Mouse (Mus musculus) left cerebral cortex, postnatal 4 days (tissue): ENCODE results near the gene Pdzd11. TPM values are rescaled to one million over a fixed set of nuclear protein-coding genes. Genes with fewer than 3 reads are reported as not detected.

Source experiments
- DNase-seq: peaks from one replicate; pipeline ENCODE4 v3.0.0-alpha.2; 2022
- intact Hi-C: fragments of 180-260 bp; cut with DNase I; formaldehyde crosslinking; loops from one replicate; pipeline ENCODE4 v1.15.1; 2025
- total RNA-seq, 2 experiments: library from RNA; stranded (reverse); gene quantifications; 2 replicates each; pipeline ENCODE4 v1.2.3; 2021

Gene Pdzd11
- total RNA-seq: 10 to 100 TPM; 28.8 to 30.3 TPM

- DNase-seq: peak; percentile 90
- intact Hi-C loops: no loop called here
These were observed at the start of gene Pdzd11 for GRCm38 (mm10) chrX:100625802-100626793. Gene Pdzd11, minus strand, starts transcription at chrX:100626568.

GRCm38 (mm10) chrX:100664825-100665224 lies 38.5 kb upstream of the Pdzd11 start:
- DNase-seq: no peak
- intact Hi-C loops: no loop called here

- intact Hi-C loops: no loop called here
- DNase-seq: no peak
These were observed 26.5 kb upstream of the Pdzd11 start for GRCm38 (mm10) chrX:100652848-100653247.

GRCm38 (mm10) chrX:100638477-100638876 lies 12.1 kb upstream of the Pdzd11 start:
- intact Hi-C loops: no loop called here
- DNase-seq: no peak

GRCm38 (mm10) chrX:100629076-100629475 lies 2.7 kb upstream of the Pdzd11 start:
- intact Hi-C loops: no loop called here
- no peak for DNase-seq

GRCm38 (mm10) chrX:100625546-100625801 lies 894 bp downstream of the Pdzd11 start, which contains the start of gene Kif4:
Gene Kif4, plus strand, starts transcription at chrX:100625737.
- intact Hi-C loops: no loop called here
- DNase-seq: no peak

GRCm38 (mm10) chrX:100625146-100625545 lies 1.2 kb downstream of the Pdzd11 start:
- intact Hi-C loops: no loop called here
- no peak for DNase-seq

- DNase-seq: no peak
- intact Hi-C loops: no loop called here
These were observed 2.1 kb downstream of the Pdzd11 start for GRCm38 (mm10) chrX:100624242-100624641.

GRCm38 (mm10) chrX:100621366-100621765 lies 5.0 kb downstream of the Pdzd11 start:
- intact Hi-C loops: no loop called here
- DNase-seq: no peak

- intact Hi-C loops: no loop called here
- DNase-seq: no peak
These were observed 7.9 kb downstream of the Pdzd11 start for GRCm38 (mm10) chrX:100618488-100618887.

GRCm38 (mm10) chrX:100605314-100605713 lies 21.1 kb downstream of the Pdzd11 start, which contains the start of gene Arr3:
Gene Arr3, plus strand, starts transcription at chrX:100605497.
- intact Hi-C loops: no loop called here

GRCm38 (mm10) chrX:100599755-100600154 lies 26.6 kb downstream of the Pdzd11 start:
- no peak for DNase-seq
- intact Hi-C loops: no loop called here

More at GRCm38 (mm10) chrX:100605314-100605713, 21.1 kb downstream of the Pdzd11 start, which contains the start of gene Arr3:
- DNase-seq: no peak

GRCm38 (mm10) chrX:100597439-100597838 lies 28.9 kb downstream of the Pdzd11 start:
- DNase-seq: peak; percentile 31
- intact Hi-C loops: no loop called here

GRCm38 (mm10) chrX:100594791-100595190 lies 31.6 kb downstream of the Pdzd11 start, which contains the start of gene P2ry4:
Gene P2ry4, minus strand, starts transcription at chrX:100594869.
- DNase-seq: no peak
- intact Hi-C loops: no loop called here

Other genes with a start within 250 kb of the Pdzd11 start
- gene Otud6a, start 197.6 kb downstream of the Pdzd11 start, total RNA-seq: not detected
- gene Awat2, start 183.9 kb downstream of the Pdzd11 start, total RNA-seq: not detected
- 10 to 100 TPM; 36.9 to 41.0 TPM for gene Igbp1, start 132.3 kb downstream of the Pdzd11 start, total RNA-seq
- not detected for gene Dgat2l6, start 101.7 kb downstream of the Pdzd11 start, total RNA-seq
- gene Awat1, start 54.3 kb downstream of the Pdzd11 start, total RNA-seq: not detected
- gene P2ry4, start 31.7 kb downstream of the Pdzd11 start, total RNA-seq: not detected
- gene Arr3, start 21.1 kb downstream of the Pdzd11 start, total RNA-seq: not detected
- gene Kif4, start 831 bp downstream of the Pdzd11 start, total RNA-seq: 1 to 10 TPM; 4.8 to 7.6 TPM
- 10 to 100 TPM; 13.5 to 16.3 TPM for gene Gdpd2, start 103.3 kb upstream of the Pdzd11 start, total RNA-seq
- gene Dlg3, start 141.2 kb upstream of the Pdzd11 start, total RNA-seq: 10 to 100 TPM; 91.0 to 98.1 TPM